Mouse (Mus musculus): ENCODE results near the gene Prkab2. TPM values are rescaled to one million over a fixed set of nuclear protein-coding genes. Genes with fewer than 3 reads are reported as not detected.

The Prkab2 gene
- 8.9 and 9.0 TPM in 2 replicates for polyA plus RNA-seq (2016; fragmentation: Nextera tagmentation; extraction: Ambion mirVana)

DNA sequence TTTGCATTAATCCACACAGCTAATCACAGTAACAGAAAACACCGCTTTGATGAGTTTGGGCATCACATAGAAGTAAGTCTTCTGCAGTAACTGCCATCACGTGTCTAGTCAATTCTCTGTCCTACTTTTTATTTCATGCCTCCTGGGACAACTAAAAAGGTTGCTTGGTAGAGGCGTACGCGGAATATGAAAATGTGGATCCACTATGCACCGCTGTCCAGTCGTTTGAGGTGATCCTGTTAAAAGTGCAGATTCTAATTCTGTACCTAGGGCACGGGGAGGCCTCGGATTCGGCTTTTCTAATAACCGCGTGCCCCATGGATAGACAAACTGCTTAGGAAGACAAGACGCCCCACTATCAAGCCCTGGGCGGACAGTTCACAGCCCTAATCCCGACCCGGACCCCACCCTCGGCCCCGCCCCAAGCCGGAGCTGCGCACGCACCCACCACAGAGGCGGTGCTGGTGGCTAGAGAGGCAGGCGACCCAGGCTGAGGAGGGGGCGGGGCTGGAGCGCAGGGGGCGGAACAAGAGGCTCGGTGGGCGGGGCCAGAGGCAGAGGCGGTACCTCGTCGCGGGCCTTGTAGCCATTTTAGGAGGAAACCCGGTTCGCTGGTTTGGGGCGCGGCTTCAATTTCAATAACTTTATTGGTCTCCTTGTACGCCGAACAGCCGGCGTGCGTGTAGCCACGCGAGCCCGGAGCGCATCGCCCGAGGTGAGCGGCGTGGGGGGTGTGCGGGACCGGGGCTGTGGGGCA lies at the start of gene Prkab2:
TSS of gene Prkab2 (plus strand) at position 539 of the 757 bp plus-strand sequence.
- Histone ChIP-seq H3K4me1 (peaks cover 12% of the 10 kb centered on the region), H3K9ac (peak within 1 kb of the TSS; percentile 73), H3K9me3 (no peaks in the 10 kb centered on the region), H3K4me3 (replicated peaks) (peak within 1 kb of the TSS; percentile 85), H3K4me2 (peak within 1 kb of the TSS; percentile 84), H3K27ac (0 out of 2 replicates have a peak within 1 kb of the TSS, but pooled peaks have one; percentile 42), H3K27me3 (no peaks in the 10 kb centered on the region), H3K36me3 (replicated peaks) (0 out of 2 replicates have a peak, but pooled peaks cover 4% of the 10 kb centered on the region)
- WGBS: 2% methylated on average over 51 of the region's 51 CpGs
- peak; percentile 94 for ATAC-seq (ENCODE audit: low FRiP score)

DNA sequence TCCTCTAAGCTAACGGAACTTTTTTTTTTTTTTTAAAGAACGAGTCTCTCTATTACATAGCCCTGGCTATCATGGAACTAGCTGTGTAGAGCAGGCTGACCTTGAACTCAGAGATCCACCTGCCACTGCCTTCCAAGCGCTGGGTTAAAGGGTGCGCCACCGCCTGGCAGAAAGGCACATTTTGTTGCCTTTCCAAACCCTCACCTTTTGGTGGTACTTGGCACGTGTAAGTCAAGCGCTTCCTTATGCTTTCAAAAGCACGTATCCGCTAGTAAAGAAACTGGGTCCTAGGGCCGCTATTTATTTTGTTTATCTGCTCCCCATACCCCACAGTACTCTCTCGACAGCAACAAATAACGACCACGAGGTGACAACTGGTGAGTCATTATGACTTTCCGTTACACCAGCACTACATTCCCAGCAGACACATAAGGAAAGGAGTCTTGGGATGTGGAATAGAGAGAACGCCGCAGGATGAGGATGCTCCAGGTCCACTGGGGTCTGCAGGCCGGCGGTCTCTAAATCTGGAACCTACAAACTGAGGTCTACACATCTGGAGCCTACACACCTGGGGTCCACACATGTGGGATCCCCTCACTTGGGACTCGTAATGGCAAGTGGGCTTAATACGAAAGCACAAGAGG lies 48.7 kb upstream of the Prkab2 start:
- no peaks in the 10 kb centered on the region for H3K9me3 ChIP-seq
- H3K4me1 ChIP-seq: peaks cover 7% of the 10 kb centered on the region
- H3K4me3 ChIP-seq (replicated peaks): peak overlapping the region; percentile 86
- H3K9ac ChIP-seq: peak overlapping the region; percentile 81
- 0 out of 2 replicates have a peak, but pooled peaks cover 4% of the 10 kb centered on the region for H3K27me3 ChIP-seq
- H3K36me3 ChIP-seq (replicated peaks): no peaks in the 10 kb centered on the region
- peak overlapping the region; percentile 93 for H3K27ac ChIP-seq
- 4% methylated on average over 20 of the region's 20 CpGs for WGBS
- ATAC-seq (ENCODE audit: low FRiP score): no peak; the same call in 1 of the 2 replicates
- H3K4me2 ChIP-seq: peak overlapping the region; percentile 62

DNA sequence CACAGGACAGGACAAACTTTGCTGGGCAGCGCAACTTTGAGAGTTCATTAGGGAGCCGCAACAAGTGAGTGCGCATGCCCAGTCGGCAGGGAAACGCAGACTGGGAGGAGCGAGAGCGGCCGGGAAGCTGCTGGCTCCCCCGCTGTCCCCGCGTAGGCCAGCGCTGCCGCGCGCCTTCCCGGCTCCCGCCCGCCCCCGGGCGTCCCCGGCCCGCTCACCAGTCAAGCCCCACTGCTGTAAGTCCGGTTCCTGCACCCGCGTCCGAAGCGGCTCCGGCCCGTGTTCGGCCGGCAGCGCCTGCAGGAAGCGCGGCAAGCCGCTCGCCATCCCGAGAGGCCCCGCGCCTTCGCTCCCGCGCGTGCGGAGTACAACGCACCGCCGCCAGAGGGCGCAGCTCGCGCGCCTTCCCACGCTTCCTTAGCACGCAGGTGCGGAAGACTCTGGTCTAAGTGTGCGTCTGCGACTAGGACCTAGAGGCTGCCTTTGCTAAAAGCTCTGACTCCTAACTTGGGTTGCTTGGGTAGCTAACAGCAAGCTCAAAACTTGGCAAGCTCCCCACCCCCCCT lies 48.1 kb upstream of the Prkab2 start, which contains the start of gene Chd1l:
TSS of gene Chd1l (minus strand) at position 359 of the 566 bp plus-strand sequence.
- under 1% methylated on average over 56 of the region's 56 CpGs for WGBS
- H3K27ac ChIP-seq: peak within 1 kb of the TSS; percentile 93
- 0 out of 2 replicates have a peak, but pooled peaks cover 4% of the 10 kb centered on the region for H3K27me3 ChIP-seq
- no peaks in the 10 kb centered on the region for H3K36me3 ChIP-seq (replicated peaks)
- H3K4me1 ChIP-seq: peaks cover 7% of the 10 kb centered on the region
- peak within 1 kb of the TSS; percentile 81 for H3K9ac ChIP-seq
- H3K4me3 ChIP-seq (replicated peaks): peak within 1 kb of the TSS; percentile 86
- H3K4me2 ChIP-seq: peak within 1 kb of the TSS; percentile 62
- H3K9me3 ChIP-seq: no peaks in the 10 kb centered on the region
- peak; percentile 96 for ATAC-seq (ENCODE audit: low FRiP score)

DNA sequence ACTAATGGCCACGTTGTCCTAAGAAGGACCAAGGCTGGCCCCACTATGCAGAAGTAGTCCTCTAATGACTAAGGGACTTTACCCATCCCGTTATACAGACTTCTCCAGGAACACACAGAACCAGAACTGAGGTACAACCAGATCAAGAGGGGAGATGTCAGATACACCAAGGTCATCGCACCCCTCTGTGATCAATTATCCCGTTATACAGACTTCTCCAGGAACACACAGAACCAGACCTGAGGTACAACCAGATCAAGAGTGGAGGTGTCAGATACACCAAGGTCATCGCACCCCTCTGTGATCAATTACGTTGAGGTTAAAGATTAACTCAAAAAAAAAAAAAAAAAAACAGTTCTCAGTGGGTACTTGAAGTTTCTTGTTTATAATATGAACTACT lies 47.0 kb upstream of the Prkab2 start:
- 91% methylated on average over 6 of the region's 6 CpGs for WGBS
- 0 out of 2 replicates have a peak, but pooled peaks cover 4% of the 10 kb centered on the region for H3K27me3 ChIP-seq

DNA sequence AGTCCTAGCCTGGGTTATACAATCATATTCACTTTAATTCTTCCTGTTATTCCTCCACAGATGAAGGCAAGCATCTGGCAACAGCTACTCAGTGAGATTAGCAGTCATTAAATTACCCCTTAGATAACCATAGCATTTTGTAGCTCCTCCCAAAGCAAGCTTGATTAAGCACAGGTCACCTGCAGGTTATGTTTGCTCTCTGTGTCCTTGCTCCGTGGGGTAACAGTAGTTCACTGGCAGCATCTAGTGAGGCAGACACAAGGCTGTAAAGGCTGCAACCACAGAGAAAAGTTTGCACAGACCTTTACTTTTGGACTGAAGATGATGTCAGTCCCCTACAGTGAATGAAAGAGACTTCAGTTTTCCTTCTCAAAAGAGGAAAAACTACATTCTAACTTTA lies 42.8 kb upstream of the Prkab2 start:
- Histone ChIP-seq H3K9me3 (no peaks in the 10 kb centered on the region), H3K27ac (no peak overlapping the region), H3K4me1 (no peaks in the 10 kb centered on the region), H3K4me3 (replicated peaks) (no peak overlapping the region), H3K4me2 (no peak overlapping the region), H3K9ac (no peak overlapping the region), H3K36me3 (replicated peaks) (no peaks in the 10 kb centered on the region), H3K27me3 (0 out of 2 replicates have a peak, but pooled peaks cover 4% of the 10 kb centered on the region)
- WGBS: 32% methylated on average over 1 of the region's 1 CpGs
- no peak for ATAC-seq (ENCODE audit: low FRiP score)

More for the DNA sequence above, 47.0 kb upstream of the Prkab2 start:
- H3K27ac ChIP-seq: no peak overlapping the region
- ATAC-seq (ENCODE audit: low FRiP score): no peak
- H3K36me3 ChIP-seq (replicated peaks): no peaks in the 10 kb centered on the region
- H3K9ac ChIP-seq: no peak overlapping the region
- H3K4me3 ChIP-seq (replicated peaks): no peak overlapping the region
- no peaks in the 10 kb centered on the region for H3K9me3 ChIP-seq
- H3K4me2 ChIP-seq: no peak overlapping the region
- H3K4me1 ChIP-seq: peaks cover 7% of the 10 kb centered on the region

DNA sequence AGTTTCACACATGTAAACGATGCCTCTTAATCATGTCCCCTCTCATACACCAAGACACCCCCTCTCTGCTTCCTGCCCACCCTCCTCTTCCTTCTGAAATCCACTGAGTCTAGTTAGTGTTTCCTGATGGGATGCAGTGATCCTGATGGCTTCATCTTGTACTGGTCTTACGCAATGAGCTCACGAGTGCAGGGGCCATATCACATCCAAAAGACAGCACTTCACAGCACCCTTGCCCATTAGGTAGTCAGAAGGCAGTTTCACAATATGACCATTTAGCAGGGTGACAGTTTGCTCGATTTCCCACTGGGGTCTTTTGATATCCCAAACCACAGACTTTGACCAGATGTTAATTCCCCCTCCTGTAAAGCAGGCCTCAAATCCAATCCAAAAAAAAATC lies 42.1 kb upstream of the Prkab2 start:
- Histone ChIP-seq H3K4me3 (replicated peaks) (no peak overlapping the region), H3K36me3 (replicated peaks) (no peaks in the 10 kb centered on the region), H3K4me2 (no peak overlapping the region), H3K4me1 (no peaks in the 10 kb centered on the region), H3K9ac (no peak overlapping the region), H3K27ac (no peak overlapping the region), H3K9me3 (no peaks in the 10 kb centered on the region), H3K27me3 (0 out of 2 replicates have a peak, but pooled peaks cover 4% of the 10 kb centered on the region)
- 81% methylated on average over 4 of the region's 4 CpGs for WGBS
- no peak for ATAC-seq (ENCODE audit: low FRiP score)

DNA sequence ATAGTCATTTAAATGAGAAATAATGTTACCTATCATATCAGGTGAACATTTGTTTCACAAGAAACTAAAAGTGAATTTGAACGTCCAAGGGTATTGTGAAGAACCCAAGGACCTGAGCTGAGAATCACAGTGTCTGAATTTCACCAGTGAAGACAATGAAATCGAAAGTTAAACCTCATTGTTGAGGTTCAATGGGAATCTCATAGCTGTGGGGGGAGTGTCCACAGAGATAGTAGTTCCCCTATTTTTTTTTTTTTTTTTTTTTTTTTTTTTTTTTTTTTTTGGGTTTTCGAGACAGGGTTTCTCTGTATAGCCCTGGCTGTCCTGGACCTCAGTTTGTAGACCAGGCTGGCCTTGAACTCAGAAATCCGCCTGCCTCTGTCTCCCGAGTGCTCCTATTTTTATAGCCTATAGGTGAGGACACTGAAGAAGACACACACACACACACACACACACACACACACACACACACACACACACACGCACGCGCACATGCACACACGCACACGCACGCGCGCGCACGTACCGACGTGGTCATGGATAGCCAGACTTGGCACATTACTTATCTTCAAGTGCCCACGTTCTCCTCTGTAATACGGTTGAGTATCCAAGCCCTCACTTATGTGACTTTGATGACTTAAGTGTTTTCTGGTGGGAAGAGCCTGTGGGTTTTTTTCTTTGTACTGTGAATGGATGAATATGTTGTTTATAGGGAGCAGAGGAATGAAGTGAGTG lies 40.7 kb upstream of the Prkab2 start:
- Histone ChIP-seq H3K27ac (no peak overlapping the region), H3K4me1 (no peaks in the 10 kb centered on the region), H3K27me3 (0 out of 2 replicates have a peak, but pooled peaks cover 2% of the 10 kb centered on the region), H3K4me3 (replicated peaks) (no peak overlapping the region), H3K9ac (no peak overlapping the region), H3K36me3 (replicated peaks) (no peaks in the 10 kb centered on the region), H3K9me3 (no peaks in the 10 kb centered on the region), H3K4me2 (no peak overlapping the region)
- ATAC-seq (ENCODE audit: low FRiP score): no peak
- WGBS: 95% methylated on average over 19 of the region's 19 CpGs

DNA sequence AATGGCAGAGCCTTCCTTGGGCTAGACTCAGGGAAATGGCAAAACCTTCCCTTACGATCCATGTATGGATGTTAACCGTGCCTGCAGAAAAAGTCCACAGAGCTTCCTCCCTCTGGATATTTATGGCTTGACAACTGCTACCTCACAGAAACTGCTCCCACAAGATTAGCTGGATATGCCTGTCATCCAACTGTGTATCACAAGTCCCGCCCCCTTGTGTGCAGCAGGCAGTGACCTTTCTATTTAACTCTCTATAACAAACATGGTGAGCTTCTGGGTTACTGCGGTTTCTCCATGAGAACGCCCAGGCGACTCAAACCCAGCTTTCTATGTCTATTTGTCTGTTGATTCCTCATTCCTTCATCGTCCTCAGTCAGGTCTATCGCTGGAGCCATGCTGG lies 40.1 kb upstream of the Prkab2 start:
- ATAC-seq (ENCODE audit: low FRiP score): no peak
- Histone ChIP-seq H3K4me2 (no peak overlapping the region), H3K27ac (no peak overlapping the region), H3K9me3 (no peaks in the 10 kb centered on the region), H3K4me1 (no peaks in the 10 kb centered on the region), H3K9ac (no peak overlapping the region), H3K36me3 (replicated peaks) (no peaks in the 10 kb centered on the region), H3K27me3 (no peaks in the 10 kb centered on the region), H3K4me3 (replicated peaks) (no peak overlapping the region)
- 90% methylated on average over 8 of the region's 8 CpGs for WGBS

DNA sequence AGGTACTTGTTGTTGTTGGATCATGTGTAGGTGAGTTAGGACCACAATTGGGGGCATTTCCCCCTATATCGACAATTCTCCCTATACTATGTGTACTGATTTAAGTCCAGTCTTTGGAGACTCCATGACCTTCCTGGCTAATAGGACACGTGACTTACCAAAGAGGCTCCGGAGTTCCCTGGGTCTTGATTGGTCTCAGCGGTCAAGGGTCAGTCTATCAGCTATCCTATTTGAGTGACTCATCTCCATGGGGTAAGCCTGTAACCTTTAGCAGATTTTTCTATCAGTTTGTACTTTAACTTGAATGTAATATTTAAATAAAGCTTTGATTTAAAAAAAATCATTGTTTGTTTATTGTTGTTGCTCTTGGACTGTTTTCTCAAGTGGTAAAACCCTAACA lies 37.3 kb upstream of the Prkab2 start:
- Histone ChIP-seq H3K4me1 (no peaks in the 10 kb centered on the region), H3K9me3 (no peaks in the 10 kb centered on the region), H3K4me3 (replicated peaks) (no peak overlapping the region), H3K27me3 (no peaks in the 10 kb centered on the region), H3K9ac (no peak overlapping the region), H3K4me2 (no peak overlapping the region), H3K36me3 (replicated peaks) (no peaks in the 10 kb centered on the region), H3K27ac (no peak overlapping the region)
- ATAC-seq (ENCODE audit: low FRiP score): no peak
- 91% methylated on average over 4 of the region's 4 CpGs for WGBS

DNA sequence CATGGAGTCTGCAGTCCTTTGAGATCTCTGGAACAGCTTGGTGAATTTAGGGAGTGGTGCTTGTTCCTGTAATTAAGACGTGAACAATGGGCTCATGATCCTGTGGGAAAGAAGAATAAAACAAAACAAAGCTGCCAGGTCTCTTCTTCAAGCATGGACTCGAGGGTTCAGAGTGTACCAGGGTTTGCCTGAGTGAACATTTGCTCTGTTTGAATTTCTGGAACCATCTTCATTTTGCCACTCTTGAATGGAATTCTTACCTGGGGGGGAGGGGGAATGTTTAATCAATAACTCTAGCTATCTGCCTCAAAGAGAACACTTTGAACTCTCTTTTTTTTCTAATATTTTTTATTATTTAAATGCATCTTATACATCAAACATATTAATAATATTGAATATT lies 33.4 kb upstream of the Prkab2 start:
- Histone ChIP-seq H3K36me3 (replicated peaks) (no peaks in the 10 kb centered on the region), H3K27me3 (no peaks in the 10 kb centered on the region), H3K4me3 (replicated peaks) (no peak overlapping the region), H3K9me3 (no peaks in the 10 kb centered on the region), H3K4me2 (no peak overlapping the region), H3K4me1 (peaks cover 8% of the 10 kb centered on the region; the same call in 1 of the 2 replicates), H3K9ac (no peak overlapping the region), H3K27ac (no peak overlapping the region)
- 27% methylated on average over 2 of the region's 2 CpGs for WGBS
- no peak for ATAC-seq (ENCODE audit: low FRiP score)

DNA sequence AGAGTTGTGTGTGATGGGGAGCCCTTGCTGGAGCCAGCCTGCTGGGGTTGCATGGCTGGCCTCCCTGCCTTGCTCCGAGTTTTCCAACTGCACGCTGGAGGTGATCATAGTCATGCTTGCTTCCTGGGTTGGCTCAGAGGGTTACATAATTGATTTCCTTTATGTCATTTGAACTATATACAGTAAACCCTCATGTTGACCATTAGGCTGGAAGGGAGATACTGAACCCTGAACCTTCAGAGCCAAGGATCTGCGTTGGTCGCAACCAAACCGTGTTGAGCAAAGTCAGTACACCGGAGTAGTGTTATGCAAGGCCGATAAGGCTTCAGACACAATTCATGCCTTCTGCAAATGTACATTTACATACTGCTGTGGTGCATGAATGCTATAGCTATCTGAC lies 30.1 kb upstream of the Prkab2 start:
- H3K27ac ChIP-seq: no peak overlapping the region
- no peak overlapping the region for H3K9ac ChIP-seq
- 90% methylated on average over 7 of the region's 7 CpGs for WGBS
- no peaks in the 10 kb centered on the region for H3K36me3 ChIP-seq (replicated peaks)
- H3K4me3 ChIP-seq (replicated peaks): no peak overlapping the region
- peaks cover 8% of the 10 kb centered on the region; the same call in 1 of the 2 replicates for H3K4me1 ChIP-seq
- 0 out of 2 replicates have a peak, but pooled peaks cover 3% of the 10 kb centered on the region for H3K27me3 ChIP-seq
- no peaks in the 10 kb centered on the region for H3K9me3 ChIP-seq
- H3K4me2 ChIP-seq: peak overlapping the region; percentile 50; the same call in 1 of the 2 replicates
- ATAC-seq (ENCODE audit: low FRiP score): no peak
